Comparison of ENCODE assay signal across 2 mouse cellular contexts in the genomic region with DNA sequence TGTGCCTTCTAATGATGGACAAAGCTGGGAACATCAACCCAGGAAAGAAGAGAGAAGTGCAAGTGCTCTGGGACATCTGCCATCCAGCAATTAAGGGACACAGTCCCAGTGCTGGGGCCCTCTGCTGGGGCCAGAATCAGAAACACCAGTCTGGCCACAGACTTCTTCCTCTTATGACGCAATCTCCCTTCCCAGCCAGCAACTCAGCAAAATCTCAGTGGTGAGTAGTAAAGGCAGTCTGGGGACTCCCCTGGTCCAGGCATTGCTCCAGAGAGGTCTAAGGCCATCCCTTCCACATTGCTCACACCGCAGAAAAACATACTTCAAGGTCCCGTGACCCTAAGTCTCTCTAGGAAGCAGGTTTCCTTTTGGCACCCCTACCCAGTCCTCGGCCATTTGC.
TF ChIP-seq lines count a peak whose summit lies in the region.

No protein-coding gene starts in this region.

TF ChIP-seq in C2C12, 6 proteins besides CTCF, POLR2A, EP300 and RAD21:
- TF ChIP-seq MYOG (IDR thresholded peaks at IDR 0.05; ENCODE audit: control insufficient read depth, extremely low read depth, insufficient read length) (no peak), CEBPB (IDR thresholded peaks at IDR 0.05; ENCODE audit: low read depth) (peak; percentile 97), USF1 (IDR thresholded peaks at IDR 0.05; ENCODE audit: low read depth) (peak; percentile 44)

TF ChIP-seq in MEL, 35 proteins besides CTCF, POLR2A, EP300 and RAD21:
- TF ChIP-seq POLR2AphosphoS2 (IDR thresholded peaks at IDR 0.05; ENCODE audit: low read length) (no peak), TAL1 (IDR thresholded peaks at IDR 0.05; ENCODE audit: low read length) (no peak), MAX (IDR thresholded peaks at IDR 0.05; ENCODE audit: low read length) (no peak), SIN3A (IDR thresholded peaks at IDR 0.05; ENCODE audit: low read length) (no peak), ETS1 (IDR thresholded peaks at IDR 0.05; ENCODE audit: low read depth, low read length) (peak; percentile 51; the same call in 1 of the 2 replicates), ZNF384 (IDR thresholded peaks at IDR 0.05; ENCODE audit: low read depth, low read length) (no peak), RCOR1 (IDR thresholded peaks at IDR 0.05; ENCODE audit: low read depth, low read length) (peak; percentile 63), ELF1 (IDR thresholded peaks at IDR 0.05; ENCODE audit: low read depth, low read length) (no peak), GATA1 (IDR thresholded peaks at IDR 0.05; ENCODE audit: low read depth, low read length) (no peak), MXI1 (IDR thresholded peaks at IDR 0.05; ENCODE audit: low read depth, low read length) (peak; percentile 27; the same call in 1 of the 2 replicates), E2F4 (IDR thresholded peaks at IDR 0.05; ENCODE audit: borderline replicate concordance, low read depth, low read length) (no peak), GABPA (IDR thresholded peaks at IDR 0.05; ENCODE audit: low read depth, low read length) (no peak), ZKSCAN1 (IDR thresholded peaks at IDR 0.05; ENCODE audit: low read depth, low read length) (no peak), BHLHE40 (IDR thresholded peaks at IDR 0.05; ENCODE audit: borderline replicate concordance, low read depth, low read length) (no peak), TCF12 (IDR thresholded peaks at IDR 0.05; ENCODE audit: low read depth, low read length) (no peak; the same call in 1 of the 2 replicates)
TF ChIP-seq in MEL: peak in this region for 3.
